Mouse (Mus musculus) neural tube, embryonic 11.5 days (tissue): Measurements from ENCODE around the gene Cpsf6. TPM values are rescaled to one million over a fixed set of nuclear protein-coding genes. Genes with fewer than 3 reads are reported as not detected.

Experiments used
- ATAC-seq: fragments of 200-750 bp; cut with Nextera tagmentation; 2 replicates; pipeline ENCODE4 v1.8.0; 2017; ENCODE audit warnings: moderate number of reproducible peaks, mild to moderate bottlenecking, moderate TSS enrichment, moderate library complexity; ENCODE audit not compliant: insufficient read depth, low FRiP score, low TSS enrichment
- DNase-seq: peaks from one replicate; pipeline ENCODE4 v3.0.0-alpha.2; 2015; ENCODE audit warnings: low spot score
- H3K27ac ChIP-seq: fragments of 300-500 bp; sonication (generic); 2 replicates; pipeline ENCODE4 v1.5.1; 2014; ENCODE audit warnings: low read depth, mild to moderate bottlenecking, low read length
- H3K27me3 ChIP-seq: fragments of 300-500 bp; sonication (generic); 2 replicates; pipeline ENCODE4 v1.6.1; 2014; ENCODE audit warnings: mild to moderate bottlenecking, low read length, mixed read lengths; ENCODE audit not compliant: control insufficient read depth, insufficient read depth
- H3K36me3 ChIP-seq: fragments of 300-500 bp; sonication (generic); 2 replicates; pipeline ENCODE4 v1.6.1; 2014; ENCODE audit warnings: mild to moderate bottlenecking, low read length, moderate library complexity, mixed read lengths; ENCODE audit not compliant: control insufficient read depth, insufficient read depth
- H3K4me1 ChIP-seq: fragments of 300-500 bp; sonication (generic); 2 replicates; pipeline ENCODE4 v1.6.1; 2014; ENCODE audit warnings: low read length, mixed read lengths; ENCODE audit not compliant: control insufficient read depth, insufficient read depth
- H3K4me2 ChIP-seq: fragments of 300-500 bp; sonication (generic); 2 replicates; pipeline ENCODE4 v1.6.1; 2014; ENCODE audit warnings: low read depth, mild to moderate bottlenecking, moderate library complexity
- H3K4me3 ChIP-seq: fragments of 300-500 bp; sonication (generic); 2 replicates; pipeline ENCODE4 v1.5.1; 2014; ENCODE audit warnings: low read depth, low read length
- H3K9ac ChIP-seq: fragments of 300-500 bp; sonication (generic); 2 replicates; pipeline ENCODE4 v1.6.1; 2014; ENCODE audit warnings: mild to moderate bottlenecking, low read length
- H3K9me3 ChIP-seq: fragments of 300-500 bp; sonication (generic); 2 replicates; pipeline ENCODE4 v1.6.1; 2016; ENCODE audit warnings: low read length; ENCODE audit not compliant: control insufficient read depth
- WGBS: fragments of 180-500 bp; shearing (Covaris S2); extraction: QIAGEN DNeasy Blood & Tissue Kit; methylation state at CpG from one replicate; pipeline ENCODE4 v1.1.7; 2014; 5-methylcytosine and 5-hydroxymethylcytosine counted together
- polyA plus RNA-seq: library from polyadenylated mRNA; unstranded; fragments of >200 nt; fragmentation: Nextera tagmentation; extraction: Ambion mirVana; gene quantifications from 2 replicates; pipeline ENCODE4 v1.2.1, GENCODE M21; 2014

Gene Cpsf6
- polyA plus RNA-seq, 1 experiment from 2014 or later = 238 TPM

GRCm38 (mm10) chr10:117385086-117385430 lies 5.2 kb upstream of the Cpsf6 start:
- DNase-seq (no peak), ATAC-seq (no peak)
- no peak overlapping the region for H3K4me3 ChIP-seq
- H3K9ac ChIP-seq = no peak overlapping the region
- no peaks in the 10 kb centered on the region for H3K4me1 ChIP-seq
- 90% methylated on average over 2 of the region's 2 CpGs for WGBS
- no peaks in the 10 kb centered on the region for H3K9me3 ChIP-seq
- no peaks in the 10 kb centered on the region for H3K36me3 ChIP-seq
- H3K27me3 ChIP-seq = no peaks in the 10 kb centered on the region
- H3K4me2 ChIP-seq = no peak overlapping the region
- H3K27ac ChIP-seq = no peak overlapping the region

GRCm38 (mm10) chr10:117384386-117385085 lies 4.7 kb upstream of the Cpsf6 start:
- DNase-seq (no peak), ATAC-seq (no peak)
- Histone ChIP-seq H3K36me3 (no peaks in the 10 kb centered on the region), H3K27me3 (no peaks in the 10 kb centered on the region), H3K4me1 (no peaks in the 10 kb centered on the region), H3K27ac (no peak overlapping the region), H3K4me3 (no peak overlapping the region), H3K9ac (no peak overlapping the region), H3K9me3 (no peaks in the 10 kb centered on the region), H3K4me2 (no peak overlapping the region)
- 88% methylated on average over 4 of the region's 4 CpGs for WGBS

- Histone ChIP-seq H3K4me2 (no peak overlapping the region), H3K9ac (no peak overlapping the region), H3K27ac (no peak overlapping the region), H3K36me3 (no peaks in the 10 kb centered on the region), H3K27me3 (no peaks in the 10 kb centered on the region), H3K4me3 (no peak overlapping the region), H3K9me3 (no peaks in the 10 kb centered on the region), H3K4me1 (no peaks in the 10 kb centered on the region)
- ATAC-seq (no peak), DNase-seq (no peak)
- WGBS = 78% methylated on average over 6 of the region's 6 CpGs
Observed at GRCm38 (mm10) chr10:117383941-117384340, 4.1 kb upstream of the Cpsf6 start.

- Histone ChIP-seq H3K9ac (no peak overlapping the region), H3K36me3 (no peaks in the 10 kb centered on the region), H3K27me3 (no peaks in the 10 kb centered on the region), H3K4me1 (no peaks in the 10 kb centered on the region), H3K9me3 (no peaks in the 10 kb centered on the region), H3K27ac (no peak overlapping the region), H3K4me2 (no peak overlapping the region), H3K4me3 (no peak overlapping the region)
- ATAC-seq (no peak), DNase-seq (no peak)
- 84% methylated on average over 8 of the region's 8 CpGs for WGBS
Observed at GRCm38 (mm10) chr10:117382996-117383550, 3.3 kb upstream of the Cpsf6 start.

- Histone ChIP-seq H3K36me3 (no peaks in the 10 kb centered on the region), H3K9ac (no peak overlapping the region), H3K27ac (no peak overlapping the region), H3K4me1 (no peaks in the 10 kb centered on the region), H3K4me3 (no peak overlapping the region), H3K27me3 (no peaks in the 10 kb centered on the region), H3K9me3 (no peaks in the 10 kb centered on the region), H3K4me2 (no peak overlapping the region)
- no peak for ATAC-seq
- 74% methylated on average over 2 of the region's 2 CpGs for WGBS
- no peak for DNase-seq
Observed at GRCm38 (mm10) chr10:117382146-117382545, 2.3 kb upstream of the Cpsf6 start.

GRCm38 (mm10) chr10:117380721-117381570 lies 1.1 kb upstream of the Cpsf6 start:
- no peak overlapping the region for H3K27ac ChIP-seq
- no peaks in the 10 kb centered on the region for H3K27me3 ChIP-seq
- no peaks in the 10 kb centered on the region for H3K36me3 ChIP-seq
- H3K4me1 ChIP-seq = no peaks in the 10 kb centered on the region
- no peaks in the 10 kb centered on the region for H3K9me3 ChIP-seq
- no peak overlapping the region for H3K4me2 ChIP-seq
- no peak for ATAC-seq
- H3K9ac ChIP-seq = no peak overlapping the region
- no peak for DNase-seq
- no peak overlapping the region for H3K4me3 ChIP-seq
- 93% methylated on average over 4 of the region's 4 CpGs for WGBS

GRCm38 (mm10) chr10:117379441-117379840 lies 374 bp downstream of the Cpsf6 start:
- no peak overlapping the region for H3K9ac ChIP-seq
- no peak overlapping the region for H3K4me2 ChIP-seq
- H3K27ac ChIP-seq = no peak overlapping the region
- DNase-seq (no peak), ATAC-seq (no peak)
- no peaks in the 10 kb centered on the region for H3K27me3 ChIP-seq
- H3K36me3 ChIP-seq = no peaks in the 10 kb centered on the region
- H3K4me1 ChIP-seq = no peaks in the 10 kb centered on the region
- 98% methylated on average over 2 of the region's 2 CpGs for WGBS
- H3K9me3 ChIP-seq = no peaks in the 10 kb centered on the region
- no peak overlapping the region for H3K4me3 ChIP-seq

GRCm38 (mm10) chr10:117378642-117379041 lies 1.2 kb downstream of the Cpsf6 start:
- Histone ChIP-seq H3K27ac (no peak overlapping the region), H3K4me3 (no peak overlapping the region), H3K36me3 (no peaks in the 10 kb centered on the region), H3K4me2 (no peak overlapping the region), H3K27me3 (no peaks in the 10 kb centered on the region), H3K4me1 (no peaks in the 10 kb centered on the region), H3K9me3 (no peaks in the 10 kb centered on the region), H3K9ac (no peak overlapping the region)
- WGBS = 90% methylated on average over 3 of the region's 3 CpGs
- DNase-seq (no peak), ATAC-seq (no peak)

GRCm38 (mm10) chr10:117378291-117378555 lies 1.6 kb downstream of the Cpsf6 start:
- H3K27me3 ChIP-seq = no peaks in the 10 kb centered on the region
- no peaks in the 10 kb centered on the region for H3K9me3 ChIP-seq
- WGBS = 93% methylated on average over 11 of the region's 11 CpGs
- no peak overlapping the region for H3K27ac ChIP-seq
- DNase-seq (no peak), ATAC-seq (no peak)
- no peak overlapping the region for H3K9ac ChIP-seq
- H3K4me2 ChIP-seq = no peak overlapping the region
- no peak overlapping the region for H3K4me3 ChIP-seq
- H3K4me1 ChIP-seq = no peaks in the 10 kb centered on the region
- H3K36me3 ChIP-seq = no peaks in the 10 kb centered on the region
